Mouse (Mus musculus) hindbrain, embryonic 16.5 days (tissue): ENCODE measurements around the gene Sh3gl2. TPM values are rescaled to one million over a fixed set of nuclear protein-coding genes. Genes with fewer than 3 reads are reported as not detected.
A peak's percentile ranks its signal among the peaks of the same experiment; 100 is the strongest.

ENCODE experiments used
- ATAC-seq: fragments of 200-750 bp; cut with Nextera tagmentation; 2 replicates; pipeline ENCODE4 v1.8.0; 2017; ENCODE audit warnings: moderate TSS enrichment, moderate library complexity
- H3K27ac ChIP-seq: fragments of 300-500 bp; sonication (generic); 2 replicates; pipeline ENCODE4 v1.5.1; 2014; ENCODE audit warnings: low read depth, mild to moderate bottlenecking, control low read depth, low read length, moderate library complexity
- H3K27me3 ChIP-seq: fragments of 300-500 bp; sonication (generic); replicated peaks from 2 replicates; pipeline ENCODE4 v1.6.1; 2014; ENCODE audit warnings: low read length; ENCODE audit not compliant: control insufficient read depth, insufficient read depth
- H3K36me3 ChIP-seq: fragments of 300-500 bp; sonication (generic); 2 replicates; pipeline ENCODE4 v1.6.1; 2014; ENCODE audit warnings: mild to moderate bottlenecking, low read length, moderate library complexity, mixed read lengths; ENCODE audit not compliant: control insufficient read depth, insufficient read depth
- H3K4me1 ChIP-seq: fragments of 300-500 bp; sonication (generic); 2 replicates; pipeline ENCODE4 v1.6.1; 2014; ENCODE audit warnings: low read depth, low read length; ENCODE audit not compliant: control insufficient read depth, insufficient read depth
- H3K4me2 ChIP-seq: fragments of 300-500 bp; sonication (generic); 2 replicates; pipeline ENCODE4 v1.6.1; 2014; ENCODE audit warnings: mild to moderate bottlenecking, low read length, control low read depth, moderate library complexity
- H3K4me3 ChIP-seq: fragments of 300-500 bp; sonication (generic); 2 replicates; pipeline ENCODE4 v1.5.1; 2014; ENCODE audit warnings: mild to moderate bottlenecking, low read length, control low read depth, moderate library complexity
- H3K9ac ChIP-seq: fragments of 300-500 bp; sonication (generic); 2 replicates; pipeline ENCODE4 v1.6.1; 2014; ENCODE audit warnings: low read depth, mild to moderate bottlenecking, control low read depth, low read length, moderate library complexity
- H3K9me3 ChIP-seq: fragments of 300-500 bp; sonication (generic); 2 replicates; pipeline ENCODE4 v1.6.1; 2014; ENCODE audit warnings: mild to moderate bottlenecking, low read length, moderate library complexity; ENCODE audit not compliant: control insufficient read depth
- WGBS: fragments of 180-500 bp; shearing (Covaris S2); extraction: QIAGEN DNeasy Blood & Tissue Kit; methylation state at CpG from one replicate; pipeline ENCODE4 v1.1.7; 2014; 5-methylcytosine and 5-hydroxymethylcytosine counted together
- polyA plus RNA-seq: library from polyadenylated mRNA; unstranded; fragments of >200 nt; fragmentation: Nextera tagmentation; extraction: Ambion mirVana; gene quantifications from 2 replicates; pipeline ENCODE4 v1.2.1, GENCODE M21; 2015

Gene Sh3gl2
- polyA plus RNA-seq, 1 experiment from 2014 or later, result 138 TPM

GRCm38 (mm10) chr4:85272877-85273276, 68.0 kb downstream of the Sh3gl2 start:
- H3K4me3 ChIP-seq, result no peak overlapping the region
- no peaks in the 10 kb centered on the region for H3K36me3 ChIP-seq
- whole genome bisulfite sequencing, result 69% methylated on average over 4 of the region's 4 CpGs
- peak; percentile 51; the same call in 1 of the 2 replicates for ATAC-seq
- no peaks in the 10 kb centered on the region for H3K27me3 ChIP-seq
- H3K9me3 ChIP-seq, result no peaks in the 10 kb centered on the region
- no peak overlapping the region for H3K4me2 ChIP-seq
- H3K9ac ChIP-seq, result no peak overlapping the region
- peak overlapping the region; percentile 44 for H3K27ac ChIP-seq
- peaks cover 11% of the 10 kb centered on the region; the same call in 1 of the 2 replicates for H3K4me1 ChIP-seq

- peak; percentile 48; the same call in 1 of the 2 replicates for ATAC-seq
- peaks cover 11% of the 10 kb centered on the region; the same call in 1 of the 2 replicates for H3K4me1 ChIP-seq
- H3K9ac ChIP-seq, result no peak overlapping the region
- no peaks in the 10 kb centered on the region for H3K27me3 ChIP-seq
- H3K4me2 ChIP-seq, result no peak overlapping the region
- no peaks in the 10 kb centered on the region for H3K9me3 ChIP-seq
- peak overlapping the region; percentile 44 for H3K27ac ChIP-seq
- no peak overlapping the region for H3K4me3 ChIP-seq
- 67% methylated on average over 3 of the region's 3 CpGs for WGBS
- H3K36me3 ChIP-seq, result no peaks in the 10 kb centered on the region
Observed at GRCm38 (mm10) chr4:85273452-85273851, 68.5 kb downstream of the Sh3gl2 start.

GRCm38 (mm10) chr4:85283151-85283550, 78.2 kb downstream of the Sh3gl2 start:
- Histone ChIP-seq H3K27ac (no peak overlapping the region), H3K4me3 (no peak overlapping the region), H3K27me3 (no peaks in the 10 kb centered on the region), H3K4me1 (no peaks in the 10 kb centered on the region), H3K9ac (no peak overlapping the region), H3K4me2 (no peak overlapping the region), H3K36me3 (no peaks in the 10 kb centered on the region), H3K9me3 (no peaks in the 10 kb centered on the region)
- no peak; the same call in 1 of the 2 replicates for ATAC-seq
- WGBS, result 86% methylated on average over 9 of the region's 9 CpGs

- no peak for ATAC-seq
- Histone ChIP-seq H3K36me3 (no peaks in the 10 kb centered on the region), H3K4me3 (no peak overlapping the region), H3K9ac (no peak overlapping the region), H3K27me3 (no peaks in the 10 kb centered on the region), H3K9me3 (no peaks in the 10 kb centered on the region), H3K27ac (no peak overlapping the region), H3K4me2 (no peak overlapping the region), H3K4me1 (no peaks in the 10 kb centered on the region; the same call in 1 of the 2 replicates)
- WGBS, result 80% methylated on average over 1 of the region's 1 CpGs
Observed at GRCm38 (mm10) chr4:85289990-85290389, 85.1 kb downstream of the Sh3gl2 start.

- no peaks in the 10 kb centered on the region; the same call in 1 of the 2 replicates for H3K4me1 ChIP-seq
- H3K9ac ChIP-seq, result no peak overlapping the region
- ATAC-seq, result no peak
- no peaks in the 10 kb centered on the region for H3K36me3 ChIP-seq
- H3K4me3 ChIP-seq, result no peak overlapping the region
- no peaks in the 10 kb centered on the region for H3K9me3 ChIP-seq
- H3K4me2 ChIP-seq, result no peak overlapping the region
- no peaks in the 10 kb centered on the region for H3K27me3 ChIP-seq
- 79% methylated on average over 4 of the region's 4 CpGs for WGBS
- H3K27ac ChIP-seq, result no peak overlapping the region
Observed at GRCm38 (mm10) chr4:85291296-85291695, 86.4 kb downstream of the Sh3gl2 start.

GRCm38 (mm10) chr4:85293368-85293767, 88.4 kb downstream of the Sh3gl2 start:
- Histone ChIP-seq H3K4me3 (no peak overlapping the region), H3K9ac (no peak overlapping the region), H3K4me2 (no peak overlapping the region), H3K36me3 (no peaks in the 10 kb centered on the region), H3K27me3 (no peaks in the 10 kb centered on the region), H3K4me1 (no peaks in the 10 kb centered on the region; the same call in 1 of the 2 replicates), H3K9me3 (no peaks in the 10 kb centered on the region), H3K27ac (no peak overlapping the region)
- 61% methylated on average over 3 of the region's 3 CpGs for WGBS
- no peak for ATAC-seq

GRCm38 (mm10) chr4:85300610-85301405, 95.9 kb downstream of the Sh3gl2 start:
- H3K4me3 ChIP-seq, result no peak overlapping the region
- no peaks in the 10 kb centered on the region for H3K27me3 ChIP-seq
- peak; percentile 73 for ATAC-seq
- WGBS, result 72% methylated on average over 6 of the region's 6 CpGs
- no peak overlapping the region for H3K4me2 ChIP-seq
- H3K9ac ChIP-seq, result no peak overlapping the region
- H3K36me3 ChIP-seq, result no peaks in the 10 kb centered on the region
- H3K4me1 ChIP-seq, result peaks cover 3% of the 10 kb centered on the region
- H3K9me3 ChIP-seq, result no peaks in the 10 kb centered on the region
- H3K27ac ChIP-seq, result no peak overlapping the region

GRCm38 (mm10) chr4:85305912-85306573, 101.1 kb downstream of the Sh3gl2 start:
- 0 out of 2 replicates have a peak, but pooled peaks have one; percentile 41 for ATAC-seq

GRCm38 (mm10) chr4:85319092-85319491, 114.2 kb downstream of the Sh3gl2 start:
- Histone ChIP-seq H3K4me1 (no peaks in the 10 kb centered on the region), H3K4me2 (no peak overlapping the region), H3K36me3 (no peaks in the 10 kb centered on the region), H3K27me3 (no peaks in the 10 kb centered on the region), H3K9me3 (no peaks in the 10 kb centered on the region), H3K4me3 (no peak overlapping the region), H3K9ac (no peak overlapping the region), H3K27ac (no peak overlapping the region)
- 39% methylated on average over 3 of the region's 3 CpGs for WGBS
- ATAC-seq, result no peak

More at GRCm38 (mm10) chr4:85305912-85306573, 101.1 kb downstream of the Sh3gl2 start:
- H3K36me3 ChIP-seq, result no peaks in the 10 kb centered on the region
- WGBS, result 66% methylated on average over 7 of the region's 7 CpGs
- no peaks in the 10 kb centered on the region for H3K27me3 ChIP-seq
- H3K9ac ChIP-seq, result no peak overlapping the region
- H3K9me3 ChIP-seq, result no peaks in the 10 kb centered on the region
- H3K4me2 ChIP-seq, result no peak overlapping the region
- H3K4me1 ChIP-seq, result peaks cover 5% of the 10 kb centered on the region
- no peak overlapping the region for H3K27ac ChIP-seq
- no peak overlapping the region for H3K4me3 ChIP-seq
